In the genomic region with DNA sequence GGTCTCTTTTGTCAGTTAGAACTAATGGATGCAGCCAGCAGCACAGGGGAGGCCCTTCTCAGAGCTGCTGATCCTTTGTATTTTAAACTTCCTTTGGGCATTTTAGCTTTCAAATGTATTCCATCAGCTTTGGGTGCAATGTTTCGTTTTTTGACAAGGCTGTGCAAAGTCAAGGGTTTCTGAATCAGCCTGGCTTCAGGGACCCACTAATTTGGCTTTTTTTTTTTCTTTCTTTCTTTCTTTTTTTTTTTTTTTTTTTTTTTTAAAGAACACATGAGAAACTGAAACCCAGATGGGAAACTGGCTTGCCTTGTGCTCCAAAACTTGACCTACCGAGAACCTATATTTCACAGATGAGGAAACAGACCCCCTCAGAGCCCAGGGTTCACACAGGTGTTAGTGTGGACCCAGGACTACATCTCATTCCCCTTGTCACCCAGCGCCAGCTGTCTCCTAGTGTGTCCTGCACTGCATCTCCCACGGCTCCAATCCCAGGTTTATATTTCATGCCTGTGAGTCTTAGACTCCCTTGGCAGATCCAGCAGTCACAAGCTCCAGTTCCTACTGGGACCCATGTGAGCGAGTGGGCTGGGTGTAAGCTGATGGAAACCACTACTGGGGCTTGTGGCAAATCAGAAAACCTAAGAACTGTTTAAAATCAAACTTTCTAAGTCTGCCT, we compare ENCODE assay signal across 7 mouse cellular contexts. TPM values are rescaled to one million over a fixed set of nuclear protein-coding genes. Genes with fewer than 3 reads are reported as not detected.
A peak's percentile ranks its signal among the peaks of the same experiment; 100 is the strongest.
DNase-seq lines count a peak whose midpoint lies in the region; ATAC-seq and TF ChIP-seq lines count a peak whose summit lies in the region.

No protein-coding gene starts in this region.

- no peak overlapping the region for H3K9ac ChIP-seq in lung, embryonic 14.5 days
- no peak overlapping the region for H3K9ac ChIP-seq in embryonic facial prominence, embryonic 13.5 days
- H3K9ac ChIP-seq in hindbrain, embryonic 12.5 days: no peak overlapping the region
- no peak overlapping the region for H3K9ac ChIP-seq in neural tube, embryonic 15.5 days (replicated peaks)
- no peak overlapping the region for H3K9ac ChIP-seq in forebrain, embryonic 13.5 days

- peaks cover 10% of the 10 kb centered on the region for H3K4me1 ChIP-seq in lung, embryonic 14.5 days (ENCODE audit: insufficient read depth)
- H3K4me1 ChIP-seq in embryonic facial prominence, embryonic 13.5 days: peaks cover 17% of the 10 kb centered on the region
- peaks cover 10% of the 10 kb centered on the region for H3K4me1 ChIP-seq in hindbrain, embryonic 12.5 days
- peaks cover 7% of the 10 kb centered on the region; the same call in 1 of the 2 replicates for H3K4me1 ChIP-seq in neural tube, embryonic 15.5 days
- H3K4me1 ChIP-seq in forebrain, embryonic 13.5 days: peaks cover 8% of the 10 kb centered on the region; the same call in 1 of the 2 replicates

- 32% methylated on average over 5 of the region's 5 CpGs for WGBS in lung, embryonic 14.5 days
- 25% methylated on average over 5 of the region's 5 CpGs for WGBS in embryonic facial prominence, embryonic 13.5 days
- WGBS in hindbrain, embryonic 12.5 days: 36% methylated on average over 5 of the region's 5 CpGs
- 39% methylated on average over 5 of the region's 5 CpGs for WGBS in neural tube, embryonic 15.5 days
- 42% methylated on average over 5 of the region's 5 CpGs for WGBS in forebrain, embryonic 13.5 days

- H3K27ac ChIP-seq in lung, embryonic 14.5 days (ENCODE audit: low read depth): peak overlapping the region; percentile 76
- H3K27ac ChIP-seq in embryonic facial prominence, embryonic 13.5 days: peak overlapping the region; percentile 85
- peak overlapping the region; percentile 52; the same call in 1 of the 2 replicates for H3K27ac ChIP-seq in hindbrain, embryonic 12.5 days
- peak overlapping the region; percentile 33; the same call in 1 of the 2 replicates for H3K27ac ChIP-seq in neural tube, embryonic 15.5 days (replicated peaks)
- no peak overlapping the region for H3K27ac ChIP-seq in forebrain, embryonic 13.5 days

- DNase-seq in lung, embryonic 14.5 days: no peak
- DNase-seq in lung, postnatal 25 days (ENCODE audit: low spot score): no peak
- no peak for DNase-seq in c-Kit-positive CD71-positive TER-119-positive erythroid progenitor cells, embryonic 14.5 days (ENCODE audit: low spot score)

- no peaks in the 10 kb centered on the region for H3K9me3 ChIP-seq in lung, embryonic 14.5 days (ENCODE audit: low read depth, low read length)
- no peaks in the 10 kb centered on the region for H3K9me3 ChIP-seq in embryonic facial prominence, embryonic 13.5 days
- no peaks in the 10 kb centered on the region for H3K9me3 ChIP-seq in hindbrain, embryonic 12.5 days (replicated peaks)
- H3K9me3 ChIP-seq in neural tube, embryonic 15.5 days (replicated peaks): no peaks in the 10 kb centered on the region
- H3K9me3 ChIP-seq in forebrain, embryonic 13.5 days (replicated peaks): no peaks in the 10 kb centered on the region

- H3K4me2 ChIP-seq in lung, embryonic 14.5 days: peak overlapping the region; percentile 36
- H3K4me2 ChIP-seq in embryonic facial prominence, embryonic 13.5 days: peak overlapping the region; percentile 37
- H3K4me2 ChIP-seq in hindbrain, embryonic 12.5 days (replicated peaks): 0 out of 2 replicates have a peak overlapping the region, but pooled peaks have one; percentile 4
- no peak overlapping the region for H3K4me2 ChIP-seq in neural tube, embryonic 15.5 days
- H3K4me2 ChIP-seq in forebrain, embryonic 13.5 days: no peak overlapping the region

- peak; percentile 95 for ATAC-seq in lung, embryonic 14.5 days (ENCODE audit: insufficient read depth)
- peak; percentile 56 for ATAC-seq in embryonic facial prominence, embryonic 13.5 days (ENCODE audit: insufficient number of reproducible peaks, insufficient read depth, low FRiP score, low TSS enrichment, low read depth)
- no peak for ATAC-seq in hindbrain, embryonic 12.5 days (ENCODE audit: low FRiP score)
- ATAC-seq in neural tube, embryonic 15.5 days (ENCODE audit: low FRiP score): no peak
- ATAC-seq in forebrain, embryonic 13.5 days: no peak

- TF ChIP-seq CTCF in lung, embryonic 14.5 days (IDR thresholded peaks at IDR 0.05; ENCODE audit: low read depth): no peak

- no peaks in the 10 kb centered on the region for H3K27me3 ChIP-seq in lung, embryonic 14.5 days (ENCODE audit: insufficient read depth, low read length)
- H3K27me3 ChIP-seq in embryonic facial prominence, embryonic 13.5 days: no peaks in the 10 kb centered on the region
- no peaks in the 10 kb centered on the region for H3K27me3 ChIP-seq in hindbrain, embryonic 12.5 days
- no peaks in the 10 kb centered on the region for H3K27me3 ChIP-seq in neural tube, embryonic 15.5 days (replicated peaks)
- H3K27me3 ChIP-seq in forebrain, embryonic 13.5 days: no peaks in the 10 kb centered on the region

- H3K36me3 ChIP-seq in lung, embryonic 14.5 days (ENCODE audit: insufficient read depth): no peaks in the 10 kb centered on the region
- H3K36me3 ChIP-seq in embryonic facial prominence, embryonic 13.5 days: no peaks in the 10 kb centered on the region
- H3K36me3 ChIP-seq in hindbrain, embryonic 12.5 days: no peaks in the 10 kb centered on the region
- no peaks in the 10 kb centered on the region for H3K36me3 ChIP-seq in neural tube, embryonic 15.5 days
- H3K36me3 ChIP-seq in forebrain, embryonic 13.5 days (ENCODE audit: poor library complexity, severe bottlenecking): no peaks in the 10 kb centered on the region

- H3K4me3 ChIP-seq in lung, embryonic 14.5 days (ENCODE audit: low read depth, low read length): no peak overlapping the region
- no peak overlapping the region for H3K4me3 ChIP-seq in embryonic facial prominence, embryonic 13.5 days
- no peak overlapping the region for H3K4me3 ChIP-seq in hindbrain, embryonic 12.5 days
- H3K4me3 ChIP-seq in neural tube, embryonic 15.5 days (replicated peaks): no peak overlapping the region
- H3K4me3 ChIP-seq in forebrain, embryonic 13.5 days: no peak overlapping the region

RNA-seq across cellular contexts. Expression of a gene that starts 26.4 kb away (rescaled TPM):
- polyA plus RNA-seq in lung, embryonic 14.5 days (2014; fragmentation: Nextera tagmentation; extraction: Ambion mirVana): 30.9 and 32.3 TPM in 2 replicates
- 18.9 and 22.6 TPM in 2 replicates for polyA plus RNA-seq in embryonic facial prominence, embryonic 13.5 days (2015; fragmentation: Nextera tagmentation; extraction: Ambion mirVana)
- polyA plus RNA-seq in hindbrain, embryonic 12.5 days (2016; fragmentation: Nextera tagmentation; extraction: Ambion mirVana): 21.5 and 21.7 TPM in 2 replicates
- polyA plus RNA-seq in neural tube, embryonic 15.5 days (2015; fragmentation: Nextera tagmentation; extraction: Ambion mirVana): 14.8 and 16.7 TPM in 2 replicates
- polyA plus RNA-seq in forebrain, embryonic 13.5 days (2015; fragmentation: Nextera tagmentation; extraction: Ambion mirVana): 7.6 and 9.5 TPM in 2 replicates

Comparison
In these comparisons a context has a peak if more than half of its experiments do, and no peak if none do; other contexts are left out.
1. ATAC-seq: peak in lung, embryonic 14.5 days (single experiment) and embryonic facial prominence, embryonic 13.5 days (single experiment); none in hindbrain, embryonic 12.5 days (single experiment), neural tube, embryonic 15.5 days (single experiment) and forebrain, embryonic 13.5 days (single experiment).
2. H3K4me2 ChIP-seq: peak in lung, embryonic 14.5 days (single experiment), embryonic facial prominence, embryonic 13.5 days (single experiment) and hindbrain, embryonic 12.5 days (single experiment); none in neural tube, embryonic 15.5 days (single experiment) and forebrain, embryonic 13.5 days (single experiment).